Mouse (Mus musculus): Measurements from ENCODE around the gene Opcml. TPM values are rescaled to one million over a fixed set of nuclear protein-coding genes. Genes with fewer than 3 reads are reported as not detected.
A peak's percentile ranks its signal among the peaks of the same experiment; 100 is the strongest.

Opcml gene
- polyA plus RNA-seq, 1 experiment from 2014 or later, result 9.4 TPM

GRCm38 (mm10) chr9:28139957-28140597, 349.5 kb downstream of the Opcml start:
- no peak overlapping the region for H3K4me3 ChIP-seq (ENCODE audit: low read depth, low read length)
- no peak overlapping the region for H3K4me2 ChIP-seq
- 49% methylated on average over 12 of the region's 12 CpGs for WGBS
- H3K36me3 ChIP-seq (ENCODE audit: insufficient read depth), result no peaks in the 10 kb centered on the region
- no peak for TF ChIP-seq CTCF (IDR thresholded peaks at IDR 0.05; ENCODE audit: low read depth)
- no peak overlapping the region for H3K9ac ChIP-seq
- no peaks in the 10 kb centered on the region for H3K27me3 ChIP-seq (ENCODE audit: insufficient read depth, low read length)
- no peaks in the 10 kb centered on the region for H3K9me3 ChIP-seq (ENCODE audit: low read depth, low read length)
- DNase-seq (peak; percentile 66), ATAC-seq (ENCODE audit: insufficient read depth) (peak; percentile 52)
- H3K4me1 ChIP-seq (ENCODE audit: insufficient read depth), result no peaks in the 10 kb centered on the region
- no peak overlapping the region for H3K27ac ChIP-seq (ENCODE audit: low read depth)

DNA sequence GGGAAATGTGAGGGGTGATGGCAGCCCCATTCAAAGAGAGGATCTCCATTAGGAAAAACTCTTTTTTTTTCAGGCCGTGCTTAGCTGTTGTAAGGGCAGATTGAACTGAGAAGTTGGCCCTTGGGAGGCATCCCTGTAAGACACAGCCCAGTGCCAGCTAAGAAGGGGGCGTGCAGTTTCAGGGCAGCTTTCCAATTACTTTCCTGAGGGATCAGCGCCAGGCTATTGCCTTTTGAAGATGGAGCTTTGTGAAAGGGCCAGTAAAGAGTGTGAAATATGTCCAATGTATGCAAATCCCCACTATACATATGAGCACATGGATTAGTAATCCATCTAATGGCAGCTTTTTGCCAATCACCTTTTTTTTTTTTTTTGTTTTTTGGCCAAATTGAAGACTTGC, 358.9 kb downstream of the Opcml start:
- no peaks in the 10 kb centered on the region for H3K9me3 ChIP-seq (ENCODE audit: low read depth, low read length)
- H3K4me1 ChIP-seq (ENCODE audit: insufficient read depth), result no peaks in the 10 kb centered on the region
- H3K27me3 ChIP-seq (ENCODE audit: insufficient read depth, low read length), result no peaks in the 10 kb centered on the region
- no peaks in the 10 kb centered on the region for H3K36me3 ChIP-seq (ENCODE audit: insufficient read depth)
- no peak for DNase-seq
- WGBS, result 79% methylated on average over 3 of the region's 3 CpGs
- H3K4me3 ChIP-seq (ENCODE audit: low read depth, low read length), result no peak overlapping the region
- no peak overlapping the region for H3K27ac ChIP-seq (ENCODE audit: low read depth)
- no peak for ATAC-seq (ENCODE audit: insufficient read depth)
- no peak for TF ChIP-seq CTCF (IDR thresholded peaks at IDR 0.05; ENCODE audit: low read depth)
- H3K4me2 ChIP-seq, result no peak overlapping the region
- no peak overlapping the region for H3K9ac ChIP-seq

DNA sequence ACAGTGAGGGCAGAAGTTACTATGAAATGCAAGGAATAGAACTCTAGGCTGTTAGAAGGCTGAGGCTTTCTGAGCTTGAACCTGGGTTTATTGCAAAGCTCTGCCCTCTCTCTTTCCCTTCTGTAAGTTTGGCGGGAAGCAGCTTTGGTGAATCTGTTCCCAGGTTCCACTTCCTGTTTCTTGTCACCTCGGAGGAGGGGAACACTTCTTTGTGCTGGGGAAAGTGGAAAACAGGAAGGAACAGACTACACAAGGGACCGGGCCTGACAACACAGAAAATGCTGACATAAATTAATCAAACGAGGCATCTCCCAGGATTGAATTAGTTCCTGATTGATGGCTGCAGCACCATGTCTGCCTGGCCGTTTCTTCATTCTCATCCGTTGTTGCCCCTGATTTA, 363.2 kb downstream of the Opcml start:
- H3K27ac ChIP-seq (ENCODE audit: low read depth), result no peak overlapping the region
- ATAC-seq (ENCODE audit: insufficient read depth) (no peak), DNase-seq (no peak)
- 42% methylated on average over 6 of the region's 6 CpGs for WGBS
- no peak overlapping the region for H3K9ac ChIP-seq
- no peaks in the 10 kb centered on the region for H3K27me3 ChIP-seq (ENCODE audit: insufficient read depth, low read length)
- no peaks in the 10 kb centered on the region for H3K4me1 ChIP-seq (ENCODE audit: insufficient read depth)
- no peak for TF ChIP-seq CTCF (IDR thresholded peaks at IDR 0.05; ENCODE audit: low read depth)
- H3K9me3 ChIP-seq (ENCODE audit: low read depth, low read length), result no peaks in the 10 kb centered on the region
- no peaks in the 10 kb centered on the region for H3K36me3 ChIP-seq (ENCODE audit: insufficient read depth)
- no peak overlapping the region for H3K4me3 ChIP-seq (ENCODE audit: low read depth, low read length)
- no peak overlapping the region for H3K4me2 ChIP-seq

DNA sequence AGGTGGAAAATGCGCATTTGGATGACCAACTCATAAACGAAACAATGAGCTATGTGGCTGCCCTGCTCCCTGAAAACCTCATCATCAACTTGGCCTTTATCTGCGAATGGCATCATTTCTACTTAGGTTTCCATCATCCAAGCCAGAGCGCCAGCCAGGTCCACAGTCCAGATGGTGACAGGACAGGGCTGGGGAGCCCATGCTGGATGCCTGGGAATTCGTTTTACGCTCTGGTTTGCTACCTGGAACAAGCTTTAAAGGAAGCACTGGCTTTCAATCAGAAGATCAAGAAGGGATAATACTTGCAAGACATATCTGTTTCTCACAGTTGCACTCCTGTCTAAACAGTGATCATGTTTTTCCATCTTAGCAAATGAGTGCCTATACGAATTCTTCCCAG, 366.5 kb downstream of the Opcml start:
- Histone ChIP-seq H3K4me2 (no peak overlapping the region), H3K4me1 (ENCODE audit: insufficient read depth) (no peaks in the 10 kb centered on the region), H3K36me3 (ENCODE audit: insufficient read depth) (no peaks in the 10 kb centered on the region), H3K4me3 (ENCODE audit: low read depth, low read length) (no peak overlapping the region), H3K9ac (no peak overlapping the region), H3K27me3 (ENCODE audit: insufficient read depth, low read length) (no peaks in the 10 kb centered on the region), H3K27ac (ENCODE audit: low read depth) (no peak overlapping the region), H3K9me3 (ENCODE audit: low read depth, low read length) (no peaks in the 10 kb centered on the region)
- 79% methylated on average over 7 of the region's 7 CpGs for WGBS
- no peak for DNase-seq
- no peak for TF ChIP-seq CTCF (IDR thresholded peaks at IDR 0.05; ENCODE audit: low read depth)
- no peak for ATAC-seq (ENCODE audit: insufficient read depth)

DNA sequence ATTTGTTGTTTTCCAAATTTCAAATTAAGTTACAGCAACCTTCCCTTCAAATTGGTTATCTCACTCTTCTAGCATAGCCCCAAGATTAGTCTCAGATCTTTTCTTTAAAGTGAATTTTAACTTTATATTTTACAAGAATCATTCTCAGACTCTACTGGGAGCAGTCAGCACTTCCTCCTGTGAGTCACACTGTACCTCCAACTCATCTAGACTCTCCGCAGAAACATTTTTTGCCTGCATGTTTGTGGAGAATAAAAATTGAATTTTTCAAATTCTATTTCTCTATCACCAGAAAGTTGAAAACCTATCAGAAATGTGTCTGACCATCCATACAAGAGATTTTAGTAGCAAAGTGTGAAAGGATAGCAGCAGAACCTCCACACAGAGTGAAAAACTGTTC, 370.4 kb downstream of the Opcml start:
- Histone ChIP-seq H3K9ac (no peak overlapping the region), H3K27ac (ENCODE audit: low read depth) (no peak overlapping the region), H3K27me3 (ENCODE audit: insufficient read depth, low read length) (no peaks in the 10 kb centered on the region), H3K4me1 (ENCODE audit: insufficient read depth) (no peaks in the 10 kb centered on the region), H3K36me3 (ENCODE audit: insufficient read depth) (no peaks in the 10 kb centered on the region), H3K9me3 (ENCODE audit: low read depth, low read length) (no peaks in the 10 kb centered on the region), H3K4me3 (ENCODE audit: low read depth, low read length) (no peak overlapping the region), H3K4me2 (no peak overlapping the region)
- WGBS, result 92% methylated on average over 1 of the region's 1 CpGs
- ATAC-seq (ENCODE audit: insufficient read depth) (no peak), DNase-seq (no peak)
- TF ChIP-seq CTCF (IDR thresholded peaks at IDR 0.05; ENCODE audit: low read depth), result no peak

DNA sequence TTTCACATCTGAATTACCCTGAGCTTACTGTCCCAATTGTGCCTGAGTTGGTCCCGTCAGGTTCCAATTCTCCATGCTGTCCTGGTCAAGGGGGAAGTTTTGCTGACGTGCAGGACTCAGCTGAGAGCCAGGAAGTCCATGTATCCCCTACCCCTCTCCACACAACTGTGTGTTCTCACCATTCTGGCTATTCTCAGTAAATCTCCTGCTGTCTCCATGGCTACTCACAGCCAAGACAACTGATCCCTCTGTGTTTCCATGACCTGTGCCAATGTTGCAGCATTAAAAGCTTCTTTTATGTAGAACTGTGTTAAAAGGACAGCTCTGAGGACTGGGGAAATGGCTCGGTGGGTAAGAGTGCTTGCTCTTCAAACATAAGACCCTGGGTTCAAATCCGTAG, 373.4 kb downstream of the Opcml start:
- H3K4me1 ChIP-seq (ENCODE audit: insufficient read depth), result no peaks in the 10 kb centered on the region
- no peak for TF ChIP-seq CTCF (IDR thresholded peaks at IDR 0.05; ENCODE audit: low read depth)
- no peak for ATAC-seq (ENCODE audit: insufficient read depth)
- no peak overlapping the region for H3K27ac ChIP-seq (ENCODE audit: low read depth)
- WGBS, result 59% methylated on average over 4 of the region's 4 CpGs
- no peak overlapping the region for H3K4me3 ChIP-seq (ENCODE audit: low read depth, low read length)
- no peak for DNase-seq
- no peak overlapping the region for H3K4me2 ChIP-seq
- H3K27me3 ChIP-seq (ENCODE audit: insufficient read depth, low read length), result no peaks in the 10 kb centered on the region
- no peak overlapping the region for H3K9ac ChIP-seq
- no peaks in the 10 kb centered on the region for H3K9me3 ChIP-seq (ENCODE audit: low read depth, low read length)
- H3K36me3 ChIP-seq (ENCODE audit: insufficient read depth), result no peaks in the 10 kb centered on the region

- Histone ChIP-seq H3K4me2 (no peak overlapping the region), H3K27me3 (ENCODE audit: insufficient read depth, low read length) (no peaks in the 10 kb centered on the region), H3K4me1 (ENCODE audit: insufficient read depth) (no peaks in the 10 kb centered on the region), H3K9me3 (ENCODE audit: low read depth, low read length) (no peaks in the 10 kb centered on the region), H3K9ac (no peak overlapping the region), H3K36me3 (ENCODE audit: insufficient read depth) (no peaks in the 10 kb centered on the region), H3K27ac (ENCODE audit: low read depth) (no peak overlapping the region), H3K4me3 (ENCODE audit: low read depth, low read length) (no peak overlapping the region)
- no peak for ATAC-seq (ENCODE audit: insufficient read depth)
- peak; percentile 82 for TF ChIP-seq CTCF (IDR thresholded peaks at IDR 0.05; ENCODE audit: low read depth)
- peak; percentile 58 for DNase-seq
- 8% methylated on average over 6 of the region's 6 CpGs for WGBS
These were observed 381.3 kb downstream of the Opcml start for GRCm38 (mm10) chr9:28171890-28172289.

DNA sequence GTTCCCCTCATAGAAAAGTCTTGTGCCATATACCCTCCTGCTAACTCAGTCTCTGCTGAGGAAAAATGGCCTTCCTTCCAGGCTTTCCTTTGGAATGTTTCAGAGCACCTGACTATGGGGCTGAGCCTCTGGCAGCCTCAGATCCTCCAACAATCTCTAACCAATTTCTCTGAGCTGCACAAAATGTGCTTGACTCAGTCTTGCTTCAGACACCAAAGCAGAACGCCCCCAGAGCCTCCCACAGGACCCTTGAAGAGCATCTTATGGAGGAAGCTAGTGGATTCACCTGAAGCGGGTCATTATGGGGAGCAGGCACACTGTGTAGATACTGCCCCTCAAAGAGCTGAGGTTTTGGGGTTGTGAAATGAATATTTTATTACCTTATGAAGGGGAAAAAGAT, 386.5 kb downstream of the Opcml start:
- ATAC-seq (ENCODE audit: insufficient read depth) (no peak), DNase-seq (no peak)
- Histone ChIP-seq H3K4me1 (ENCODE audit: insufficient read depth) (no peaks in the 10 kb centered on the region), H3K9me3 (ENCODE audit: low read depth, low read length) (no peaks in the 10 kb centered on the region), H3K4me2 (no peak overlapping the region), H3K9ac (no peak overlapping the region), H3K27ac (ENCODE audit: low read depth) (no peak overlapping the region), H3K36me3 (ENCODE audit: insufficient read depth) (no peaks in the 10 kb centered on the region), H3K27me3 (ENCODE audit: insufficient read depth, low read length) (no peaks in the 10 kb centered on the region), H3K4me3 (ENCODE audit: low read depth, low read length) (no peak overlapping the region)
- no peak for TF ChIP-seq CTCF (IDR thresholded peaks at IDR 0.05; ENCODE audit: low read depth)
- WGBS, result 78% methylated on average over 2 of the region's 2 CpGs

All from lung, embryonic 14.5 days (tissue).